Mouse (Mus musculus) liver, embryonic 14.5 days (tissue): ENCODE measurements around the gene Rabggta. TPM values are rescaled to one million over a fixed set of nuclear protein-coding genes. Genes with fewer than 3 reads are reported as not detected.

Experiments
- ATAC-seq: fragments of 200-750 bp; cut with Nextera tagmentation; 2 replicates; pipeline ENCODE4 v1.8.0; 2017; ENCODE audit warnings: moderate number of reproducible peaks, mild to moderate bottlenecking, moderate library complexity; ENCODE audit not compliant: insufficient read depth
- DNase-seq, 3 experiments: peaks; one replicate each; pipeline ENCODE4 v3.0.0-alpha.2; 2012 to 2013; ENCODE audit warnings: low read depth in 3 of 3, low spot score in 3 of 3
- H3K27ac ChIP-seq: fragments of 300-500 bp; sonication (generic); 2 replicates; pipeline ENCODE4 v1.5.1; 2014; ENCODE audit warnings: moderate library complexity, mild to moderate bottlenecking, control low read depth, inconsistent platforms
- H3K27me3 ChIP-seq: fragments of 300-500 bp; sonication (generic); 2 replicates; pipeline ENCODE4 v1.6.1; 2014; ENCODE audit warnings: mild to moderate bottlenecking, low read length, moderate library complexity; ENCODE audit not compliant: control insufficient read depth, insufficient read depth
- H3K36me3 ChIP-seq: fragments of 300-500 bp; sonication (generic); replicated peaks from 2 replicates; pipeline ENCODE4 v1.6.1; 2014; ENCODE audit warnings: low read depth; ENCODE audit not compliant: control insufficient read depth, insufficient read depth
- H3K4me1 ChIP-seq, 2 experiments: fragments of 200-500 bp in 1 of 2; fragments of 300-500 bp in 1 of 2; sonication (generic) in 1 of 2; replicated peaks; 2 replicates each; pipeline ENCODE4 v1.6.1; 2012 to 2014; ENCODE audit warnings: antibody characterized with exemption in 1 of 2, inconsistent platforms in 1 of 2, low read length in 1 of 2; ENCODE audit not compliant: control insufficient read depth in 2 of 2, insufficient read depth in 2 of 2
- H3K4me2 ChIP-seq: fragments of 300-500 bp; sonication (generic); 2 replicates; pipeline ENCODE4 v1.6.1; 2014; ENCODE audit warnings: low read depth, mild to moderate bottlenecking, control low read depth, moderate library complexity
- H3K4me3 ChIP-seq, 2 experiments: fragments of 200-500 bp in 1 of 2; fragments of 300-500 bp in 1 of 2; sonication (generic) in 1 of 2; 2 replicates each; pipeline ENCODE4 v1.5.1; 2012 to 2014; ENCODE audit warnings: low read depth in 2 of 2, low read length in 2 of 2, mild to moderate bottlenecking in 2 of 2, control low read depth in 1 of 2, inconsistent platforms in 1 of 2, moderate library complexity in 1 of 2; ENCODE audit not compliant: insufficient read depth in 1 of 2
- H3K9ac ChIP-seq: fragments of 300-500 bp; sonication (generic); replicated peaks from 2 replicates; pipeline ENCODE4 v1.6.1; 2014; ENCODE audit warnings: mild to moderate bottlenecking, control low read depth, moderate library complexity
- H3K9me3 ChIP-seq: fragments of 300-500 bp; sonication (generic); 2 replicates; pipeline ENCODE4 v1.6.1; 2016; ENCODE audit warnings: low read length, mixed read lengths; ENCODE audit not compliant: control insufficient read depth
- CTCF ChIP-seq: IDR thresholded peaks from 2 replicates; pipeline ENCODE4 v1.5.1; 2016; ENCODE audit warnings: antibody characterized with exemption, low read depth, control low read depth
- EP300 ChIP-seq: IDR thresholded peaks from 2 replicates; pipeline ENCODE4 v1.6.1; 2016; ENCODE audit warnings: antibody characterized with exemption, low read depth
- WGBS: fragments of 180-500 bp; shearing (Covaris S2); extraction: QIAGEN DNeasy Blood & Tissue Kit; methylation state at CpG from one replicate; pipeline ENCODE4 v1.1.7; 2014; ENCODE audit not compliant: insufficient replicate concordance; 5-methylcytosine and 5-hydroxymethylcytosine counted together
- polyA plus RNA-seq, 2 experiments: library from polyadenylated mRNA; depleted of rRNA in 1 of 2; stranded (reverse) in 1 of 2; unstranded in 1 of 2; fragments of >200 nt; fragmentation: Nextera tagmentation in 1 of 2; extraction: Ambion mirVana in 1 of 2; gene quantifications; 2 replicates each; pipeline versions ENCODE4 v1.2.1 to v1.2.3; 2012 to 2014

The Rabggta gene
- polyA plus RNA-seq, 2 experiments, result 8.1 to 10.9 TPM

- H3K4me3 ChIP-seq, result peak within 1 kb of the TSS; percentile 33 to 40
- no peak within 1 kb of the TSS for H3K9ac ChIP-seq
- no peaks in the 10 kb centered on the region for H3K9me3 ChIP-seq
- H3K4me1 ChIP-seq, result 0 out of 4 replicates have a peak, but pooled peaks cover 0 to 2% of the 10 kb centered on the region in 2 experiments
- H3K36me3 ChIP-seq, result peaks cover 10% of the 10 kb centered on the region; the same call in 1 of the 2 replicates
- peaks cover 27% of the 10 kb centered on the region for H3K27me3 ChIP-seq
- DNase-seq (peak in 2 of 3 experiments; percentile 32 to 46), ATAC-seq (peak; percentile 32; the same call in 1 of the 2 replicates)
- H3K4me2 ChIP-seq, result peak within 1 kb of the TSS; percentile 26
- 15% methylated on average over 8 of the region's 8 CpGs for WGBS
- peak within 1 kb of the TSS; percentile 10 for H3K27ac ChIP-seq
- TF ChIP-seq CTCF, result peak; percentile 71
- no peak for TF ChIP-seq EP300
Observed at GRCm38 (mm10) chr14:55758363-55758784, 36.3 kb upstream of the Rabggta start, which contains the start of gene Cideb. Gene Cideb (minus strand): TSS chr14:55758458.

- 0 out of 4 replicates have a peak, but pooled peaks cover 0 to 2% of the 10 kb centered on the region in 2 experiments for H3K4me1 ChIP-seq
- H3K9me3 ChIP-seq, result no peaks in the 10 kb centered on the region
- peak overlapping the region; percentile 33 to 36 for H3K4me3 ChIP-seq
- ATAC-seq (no peak), DNase-seq (no peak)
- peaks cover 16% of the 10 kb centered on the region for H3K36me3 ChIP-seq
- H3K9ac ChIP-seq, result no peak overlapping the region
- 8% methylated on average over 6 of the region's 6 CpGs for WGBS
- TF ChIP-seq CTCF (no peak), EP300 (no peak)
- peak overlapping the region; percentile 10 for H3K27ac ChIP-seq
- H3K27me3 ChIP-seq, result peaks cover 18% of the 10 kb centered on the region
- peak overlapping the region; percentile 26 for H3K4me2 ChIP-seq
Observed at GRCm38 (mm10) chr14:55757566-55757965, 35.5 kb upstream of the Rabggta start.

- peak overlapping the region; percentile 69 to 90 for H3K4me3 ChIP-seq
- H3K27me3 ChIP-seq, result no peaks in the 10 kb centered on the region
- no peaks in the 10 kb centered on the region for H3K9me3 ChIP-seq
- WGBS, result 71% methylated on average over 10 of the region's 10 CpGs
- H3K4me1 ChIP-seq, result peaks cover 9 to 12% of the 10 kb centered on the region in 2 experiments; a peak in 3 of 4 replicates
- ATAC-seq (no peak), DNase-seq (no peak)
- TF ChIP-seq EP300 (no peak), CTCF (no peak)
- H3K36me3 ChIP-seq, result peaks cover 27% of the 10 kb centered on the region
- no peak overlapping the region for H3K27ac ChIP-seq
- peak overlapping the region; percentile 96 for H3K4me2 ChIP-seq
- H3K9ac ChIP-seq, result peak overlapping the region; percentile 76
Observed at GRCm38 (mm10) chr14:55747051-55747847, 25.2 kb upstream of the Rabggta start.

- WGBS, result under 1% methylated on average over 31 of the region's 31 CpGs
- Histone ChIP-seq H3K9ac (peak overlapping the region; percentile 76), H3K4me3 (peak overlapping the region; percentile 69 to 90), H3K4me1 (peaks cover 9 to 12% of the 10 kb centered on the region in 2 experiments; a peak in 3 of 4 replicates), H3K36me3 (peaks cover 15% of the 10 kb centered on the region), H3K4me2 (peak overlapping the region; percentile 96), H3K27me3 (no peaks in the 10 kb centered on the region), H3K27ac (peak overlapping the region; percentile 18; the same call in 1 of the 2 replicates), H3K9me3 (no peaks in the 10 kb centered on the region)
- DNase-seq, result no peak
- TF ChIP-seq CTCF (no peak), EP300 (no peak)
- ATAC-seq, result no peak; the same call in 1 of the 2 replicates
Observed at GRCm38 (mm10) chr14:55745861-55746237, 23.8 kb upstream of the Rabggta start.

GRCm38 (mm10) chr14:55745180-55745860 is 23.3 kb upstream of the Rabggta start, which contains the start of the genes Dhrs1 and Nop9:
Gene Dhrs1 (minus strand): TSS chr14:55745690.
Gene Nop9 (plus strand): TSS chr14:55745693.
- peak; percentile 92 for ATAC-seq
- H3K4me3 ChIP-seq, result peak within 1 kb of the TSS; percentile 69 to 90

More at GRCm38 (mm10) chr14:55745180-55745860, 23.3 kb upstream of the Rabggta start, which contains the start of the genes Dhrs1 and Nop9:
- 2% methylated on average over 48 of the region's 48 CpGs for WGBS
- Histone ChIP-seq H3K9ac (peak within 1 kb of the TSS; percentile 76), H3K9me3 (no peaks in the 10 kb centered on the region), H3K4me2 (peak within 1 kb of the TSS; percentile 96), H3K27me3 (no peaks in the 10 kb centered on the region), H3K36me3 (peaks cover 10% of the 10 kb centered on the region), H3K27ac (peak within 1 kb of the TSS; percentile 18; the same call in 1 of the 2 replicates), H3K4me1 (peaks cover 9 to 12% of the 10 kb centered on the region in 2 experiments; a peak in 3 of 4 replicates)
- DNase-seq, result peak; percentile 71 to 77 (median 73)
- TF ChIP-seq EP300 (no peak), CTCF (no peak)
